In genomic region chr1:131637791-131638540, GRCm38 (mm10) we compare ENCODE assay signal across 10 mouse cellular contexts. TPM values are rescaled to one million over a fixed set of nuclear protein-coding genes. Genes with fewer than 3 reads are reported as not detected.
DNase-seq lines count a peak whose midpoint lies in the region; ATAC-seq and TF ChIP-seq lines count a peak whose summit lies in the region.
"Had no signal": no experiment of that assay in that cellular context is flagged by ENCODE, and none has a peak within 500 bp of the region (broad histone marks: within the 10 kb centered on the region; RNA-seq: fewer than 3 reads in every experiment).

Gene Ctse (plus strand): TSS chr1:131638306.

- H3K4me1 ChIP-seq in lung, adult 2 months (ENCODE audit: control insufficient read depth, insufficient read depth, low read length), result no peaks in the 10 kb centered on the region
- H3K4me1 ChIP-seq in intestine, embryonic 15.5 days (replicated peaks), result no peaks in the 10 kb centered on the region
- H3K4me1 ChIP-seq: heart, embryonic 15.5 days; limb, embryonic 15.5 days had no signal

- TF ChIP-seq CTCF in lung, adult 2 months (IDR thresholded peaks at IDR 0.05; ENCODE audit: insufficient read depth, low read length), result no peak

- no peaks in the 10 kb centered on the region for H3K9me3 ChIP-seq in intestine, embryonic 15.5 days
- H3K9me3 ChIP-seq: heart, embryonic 15.5 days; limb, embryonic 15.5 days had no signal

- ATAC-seq in intestine, embryonic 15.5 days, result peak; percentile 47; the same call in 1 of the 2 replicates
- ATAC-seq in monocyte, adult 5-6 weeks (replicated peaks; ENCODE audit: insufficient number of reproducible peaks, low FRiP score, low TSS enrichment, poor library complexity, severe bottlenecking), result peak; percentile 87

- H3K4me2 ChIP-seq in intestine, embryonic 15.5 days (replicated peaks), result no peak within 1 kb of the TSS
- H3K4me2 ChIP-seq: heart, embryonic 15.5 days; limb, embryonic 15.5 days had no signal

- DNase-seq in lung, adult 2 months, result no peak
- DNase-seq in lung, adult 18-20 months, result no peak
- peak; percentile 69 for DNase-seq in thymus, postnatal 25 days
- no peak for DNase-seq in gastrocnemius, postnatal 14 days
- DNase-seq in cerebellum, postnatal 36 days, result no peak
- no peak for DNase-seq in right cerebral cortex, postnatal 14 days

- intact Hi-C loops in gastrocnemius, postnatal 14 days (cut with DNase I; ENCODE audit: low total_unique reads), result no loop called here

- no peaks in the 10 kb centered on the region for H3K36me3 ChIP-seq in intestine, embryonic 15.5 days
- H3K36me3 ChIP-seq: heart, embryonic 15.5 days; limb, embryonic 15.5 days had no signal

- no peak within 1 kb of the TSS for H3K27ac ChIP-seq in intestine, embryonic 15.5 days
- H3K27ac ChIP-seq: heart, embryonic 15.5 days; limb, embryonic 15.5 days had no signal

- peak within 1 kb of the TSS; percentile 9 for H3K4me3 ChIP-seq in lung, adult 2 months (replicated peaks; ENCODE audit: extremely low read depth, low read depth, low read length)
- no peak within 1 kb of the TSS for H3K4me3 ChIP-seq in intestine, embryonic 15.5 days (replicated peaks)
- H3K4me3 ChIP-seq: heart, embryonic 15.5 days; limb, embryonic 15.5 days had no signal

- WGBS in lung, adult 2 months, result 19% methylated on average over 9 of the region's 9 CpGs
- WGBS in intestine, embryonic 15.5 days, result 53% methylated on average over 9 of the region's 9 CpGs

- TF ChIP-seq POLR2A in lung, adult 2 months (IDR thresholded peaks at IDR 0.05; ENCODE audit: borderline replicate concordance, extremely low read depth, low read depth, low read length), result no peak

- H3K27me3 ChIP-seq in intestine, embryonic 15.5 days (replicated peaks), result no peaks in the 10 kb centered on the region
- H3K27me3 ChIP-seq: heart, embryonic 15.5 days; limb, embryonic 15.5 days had no signal

- no peak within 1 kb of the TSS for H3K9ac ChIP-seq in intestine, embryonic 15.5 days
- H3K9ac ChIP-seq: heart, embryonic 15.5 days; limb, embryonic 15.5 days had no signal

RNA-seq across cellular contexts. Expression of gene Ctse, which starts in this region (rescaled TPM):
- polyA plus RNA-seq in lung, adult 2 months (2012; rRNA removed), result 0.60 and 0.65 TPM in 2 replicates
- 0.85 and 2.1 TPM in 2 replicates for polyA plus RNA-seq in intestine, embryonic 15.5 days (2015; fragmentation: Nextera tagmentation; extraction: Ambion mirVana)
- 11.9 to 16.7 TPM (median 13.9 TPM) in 3 replicates for total RNA-seq in monocyte, adult 5-6 weeks (2017)
- total RNA-seq in gastrocnemius, postnatal 14 days (2021), result under 1 TPM; 0.39 to 0.40 TPM
